In genomic region chr8:124430881-124431280, GRCm38 (mm10) we compare ENCODE assay signal across 16 mouse cellular contexts. TPM values are rescaled to one million over a fixed set of nuclear protein-coding genes. Genes with fewer than 3 reads are reported as not detected.
DNase-seq lines count a peak whose midpoint lies in the region; ATAC-seq and TF ChIP-seq lines count a peak whose summit lies in the region.
"Had no signal": no experiment of that assay in that cellular context is flagged by ENCODE, and none has a peak within 500 bp of the region (broad histone marks: within the 10 kb centered on the region; RNA-seq: fewer than 3 reads in every experiment).

No protein-coding gene starts in this region.

- no peaks in the 10 kb centered on the region for H3K9me3 ChIP-seq in heart, embryonic 12.5 days (replicated peaks)
- no peaks in the 10 kb centered on the region for H3K9me3 ChIP-seq in hindbrain, embryonic 16.5 days (ENCODE audit: control insufficient read depth, low read length)
- H3K9me3 ChIP-seq: liver, embryonic 13.5 days had no signal

- peak overlapping the region; percentile 32; the same call in 1 of the 2 replicates for H3K27ac ChIP-seq in heart, embryonic 12.5 days (ENCODE audit: poor library complexity, severe bottlenecking)
- H3K27ac ChIP-seq in testis, adult 2 months (ENCODE audit: control insufficient read depth, insufficient read depth, low read depth, low read length) = peak overlapping the region; percentile 43
- no peak overlapping the region for H3K27ac ChIP-seq in hindbrain, embryonic 16.5 days (ENCODE audit: low read depth, low read length)
- H3K27ac ChIP-seq: gastrocnemius, adult 2 months; liver, embryonic 13.5 days had no signal

- peaks cover 55% of the 10 kb centered on the region for H3K4me1 ChIP-seq in heart, embryonic 12.5 days (replicated peaks)
- peaks cover 8% of the 10 kb centered on the region for H3K4me1 ChIP-seq in testis, adult 2 months (ENCODE audit: control insufficient read depth, insufficient read depth, low read length)
- peaks cover 46% of the 10 kb centered on the region for H3K4me1 ChIP-seq in hindbrain, embryonic 16.5 days (ENCODE audit: control insufficient read depth, insufficient read depth, low read depth, low read length)

- WGBS in heart, embryonic 12.5 days = 36% methylated on average over 6 of the region's 6 CpGs
- WGBS in hindbrain, embryonic 16.5 days = 35% methylated on average over 6 of the region's 6 CpGs

- H3K4me3 ChIP-seq in heart, embryonic 12.5 days = no peak overlapping the region
- no peak overlapping the region for H3K4me3 ChIP-seq in testis, adult 2 months (ENCODE audit: control insufficient read depth, low read depth, low read length)
- peak overlapping the region; percentile 14 for H3K4me3 ChIP-seq in hindbrain, embryonic 16.5 days (ENCODE audit: low read length)
- H3K4me3 ChIP-seq: gastrocnemius, adult 2 months; liver, embryonic 13.5 days had no signal

- no peaks in the 10 kb centered on the region for H3K36me3 ChIP-seq in heart, embryonic 12.5 days
- no peaks in the 10 kb centered on the region for H3K36me3 ChIP-seq in testis, adult 2 months (ENCODE audit: control insufficient read depth, insufficient read depth, low read length)
- no peaks in the 10 kb centered on the region for H3K36me3 ChIP-seq in hindbrain, embryonic 16.5 days (ENCODE audit: control insufficient read depth, insufficient read depth, low read length)
- H3K36me3 ChIP-seq: liver, embryonic 13.5 days had no signal

- no peak for ATAC-seq in heart, embryonic 12.5 days (ENCODE audit: insufficient number of reproducible peaks, low FRiP score)
- no peak for ATAC-seq in hindbrain, embryonic 16.5 days
- ATAC-seq: Patski had no signal

- no peak for DNase-seq in heart, adult 8-10 months (ENCODE audit: low spot score)
- DNase-seq in testis, postnatal 10 days (ENCODE audit: low spot score) = no peak
- DNase-seq in retina, postnatal 1 day = peak; percentile 53
- DNase-seq in B cell, adult 2 months = no peak
- no peak for DNase-seq in kidney, postnatal 14 days
- DNase-seq: cerebellum, postnatal 36 days; gastrocnemius, adult 2 months; heart, postnatal 4 days; kidney, adult 9 months; liver, embryonic 13.5 days; lung, postnatal 14 days; thymus, adult 18-20 months had no signal

- H3K4me2 ChIP-seq in heart, embryonic 12.5 days = 0 out of 2 replicates have a peak overlapping the region, but pooled peaks have one; percentile 1
- H3K4me2 ChIP-seq in hindbrain, embryonic 16.5 days (ENCODE audit: low read length) = peak overlapping the region; percentile 77
- H3K4me2 ChIP-seq: liver, embryonic 13.5 days had no signal

- peaks cover 21% of the 10 kb centered on the region for H3K27me3 ChIP-seq in heart, embryonic 12.5 days (replicated peaks)
- H3K27me3 ChIP-seq in testis, adult 2 months (ENCODE audit: control insufficient read depth, insufficient read depth, low read length) = no peaks in the 10 kb centered on the region
- H3K27me3 ChIP-seq in hindbrain, embryonic 16.5 days (replicated peaks; ENCODE audit: control insufficient read depth, insufficient read depth, low read length) = no peaks in the 10 kb centered on the region

- TF ChIP-seq CTCF in testis, adult 2 months (IDR thresholded peaks at IDR 0.05; ENCODE audit: control insufficient read depth, insufficient read depth, insufficient replicate concordance, low read depth, low read length) = no peak

- no peak overlapping the region for H3K9ac ChIP-seq in heart, embryonic 12.5 days
- peak overlapping the region; percentile 22; the same call in 1 of the 2 replicates for H3K9ac ChIP-seq in hindbrain, embryonic 16.5 days (ENCODE audit: low read depth, low read length)
- H3K9ac ChIP-seq: liver, embryonic 13.5 days had no signal

- no peak for TF ChIP-seq POLR2A in testis, adult 2 months (IDR thresholded peaks at IDR 0.05; ENCODE audit: control insufficient read depth, low read depth, low read length)

RNA-seq across cellular contexts. Expression of gene Pgbd5, which starts 8.6 kb away (rescaled TPM):
- 2.5 and 2.6 TPM in 2 replicates for polyA plus RNA-seq in heart, embryonic 12.5 days (2016; fragmentation: Nextera tagmentation; extraction: Ambion mirVana)
- under 1 TPM; 0.41 to 0.66 (median 0.59) TPM for total RNA-seq in heart, adult 8-10 months (2022)
- 15.7 and 20.0 TPM in 2 replicates for polyA plus RNA-seq in testis, adult 2 months (2012; rRNA removed)
- polyA plus RNA-seq in hindbrain, embryonic 16.5 days (2015; fragmentation: Nextera tagmentation; extraction: Ambion mirVana) = 12.8 and 13.6 TPM in 2 replicates
